Mouse (Mus musculus): ENCODE results near the gene Erbb3. TPM values are rescaled to one million over a fixed set of nuclear protein-coding genes. Genes with fewer than 3 reads are reported as not detected.
A peak's percentile ranks its signal among the peaks of the same experiment; 100 is the strongest.
"Not testable (repeated sequence)": the region's sequence is repeated elsewhere in the genome, so short reads cannot be mapped to it uniquely, and the experiment has no call there.

Gene Erbb3
- polyA plus RNA-seq (2012; fragmentation: generic; extraction: Trizol): 0.28 TPM
- long read RNA-seq, experiment 1: 0 reads
- long read RNA-seq, experiment 2, full-length matches to known transcripts: 1 of 2 reads
- long read RNA-seq, experiment 2, partial matches to known transcripts: 1 of 2 reads
- long read RNA-seq, experiment 2, other reads (novel, unspliced or antisense): 0 of 2 reads

GRCm38 (mm10) chr10:128589464-128590192 lies at the start of gene Erbb3:
Gene Erbb3, minus strand, starts transcription at chr10:128589652.
- peak within 1 kb of the TSS; percentile 57 for H3ac ChIP-seq (ENCODE audit: control insufficient read depth, insufficient read length, low read depth)
- H3K27me3 ChIP-seq (ENCODE audit: control insufficient read depth, insufficient read depth, insufficient read length): no peaks in the 10 kb centered on the region
- no peaks in the 10 kb centered on the region for H3K79me3 ChIP-seq (ENCODE audit: low read depth)
- H3K4me3 ChIP-seq (ENCODE audit: insufficient read depth, poor library complexity, severe bottlenecking): peak within 1 kb of the TSS; percentile 43
- TF ChIP-seq USF1 (IDR thresholded peaks at IDR 0.05; ENCODE audit: low read depth): no peak
- no peak for TF ChIP-seq MYOD1 (IDR thresholded peaks at IDR 0.05; ENCODE audit: control insufficient read depth, insufficient read length, low read depth)
- TF ChIP-seq CTCF (IDR thresholded peaks at IDR 0.05; ENCODE audit: control insufficient read depth, insufficient read depth, insufficient read length): no peak
- TF ChIP-seq MAX (IDR thresholded peaks at IDR 0.05): no peak
- TF ChIP-seq FOSL1 (IDR thresholded peaks at IDR 0.05; ENCODE audit: insufficient read depth, low read length, poor library complexity, severe bottlenecking): no peak
- TF ChIP-seq CEBPB (IDR thresholded peaks at IDR 0.05; ENCODE audit: low read depth): no peak
- no peak for TF ChIP-seq MYOG (IDR thresholded peaks at IDR 0.05; ENCODE audit: control insufficient read depth, extremely low read depth, insufficient read length)
- H3K79me2 ChIP-seq (ENCODE audit: control insufficient read depth, insufficient read depth): no peaks in the 10 kb centered on the region
- no peaks in the 10 kb centered on the region for H3K36me3 ChIP-seq (ENCODE audit: control insufficient read depth, insufficient read depth)

GRCm38 (mm10) chr10:128637011-128637410 lies 47.6 kb upstream of the Erbb3 start:
- no peak for TF ChIP-seq USF1 (IDR thresholded peaks at IDR 0.05; ENCODE audit: low read depth)
- no peak for TF ChIP-seq MYOD1 (IDR thresholded peaks at IDR 0.05; ENCODE audit: control insufficient read depth, insufficient read length, low read depth)
- no peak for TF ChIP-seq CEBPB (IDR thresholded peaks at IDR 0.05; ENCODE audit: low read depth)
- no peak for TF ChIP-seq CTCF (IDR thresholded peaks at IDR 0.05; ENCODE audit: control insufficient read depth, insufficient read depth, insufficient read length)
- TF ChIP-seq FOSL1 (IDR thresholded peaks at IDR 0.05; ENCODE audit: insufficient read depth, low read length, poor library complexity, severe bottlenecking): no peak
- TF ChIP-seq MYOG (IDR thresholded peaks at IDR 0.05; ENCODE audit: control insufficient read depth, extremely low read depth, insufficient read length): no peak
- TF ChIP-seq MAX (IDR thresholded peaks at IDR 0.05): no peak
- no peaks in the 10 kb centered on the region for H3K79me2 ChIP-seq (ENCODE audit: control insufficient read depth, insufficient read depth)
- no peaks in the 10 kb centered on the region for H3K36me3 ChIP-seq (ENCODE audit: control insufficient read depth, insufficient read depth)
- H3K27me3 ChIP-seq (ENCODE audit: control insufficient read depth, insufficient read depth, insufficient read length): peaks cover 16% of the 10 kb centered on the region
- no peak overlapping the region for H3K4me3 ChIP-seq (ENCODE audit: insufficient read depth, poor library complexity, severe bottlenecking)
- H3ac ChIP-seq (ENCODE audit: control insufficient read depth, insufficient read length, low read depth): no peak overlapping the region
- H3K79me3 ChIP-seq (ENCODE audit: low read depth): no peaks in the 10 kb centered on the region

- Histone ChIP-seq H3K27me3 (ENCODE audit: control insufficient read depth, insufficient read depth, insufficient read length) (peaks cover 18% of the 10 kb centered on the region), H3K79me3 (ENCODE audit: low read depth) (no peaks in the 10 kb centered on the region), H3K36me3 (ENCODE audit: control insufficient read depth, insufficient read depth) (no peaks in the 10 kb centered on the region), H3K79me2 (ENCODE audit: control insufficient read depth, insufficient read depth) (no peaks in the 10 kb centered on the region), H3K4me3 (ENCODE audit: insufficient read depth, poor library complexity, severe bottlenecking) (no peak overlapping the region), H3ac (ENCODE audit: control insufficient read depth, insufficient read length, low read depth) (no peak overlapping the region)
- TF ChIP-seq USF1 (IDR thresholded peaks at IDR 0.05; ENCODE audit: low read depth): no peak
- TF ChIP-seq MYOG (IDR thresholded peaks at IDR 0.05; ENCODE audit: control insufficient read depth, extremely low read depth, insufficient read length): no peak
- TF ChIP-seq FOSL1 (IDR thresholded peaks at IDR 0.05; ENCODE audit: insufficient read depth, low read length, poor library complexity, severe bottlenecking): no peak
- no peak for TF ChIP-seq CEBPB (IDR thresholded peaks at IDR 0.05; ENCODE audit: low read depth)
- no peak for TF ChIP-seq MAX (IDR thresholded peaks at IDR 0.05)
- no peak for TF ChIP-seq CTCF (IDR thresholded peaks at IDR 0.05; ENCODE audit: control insufficient read depth, insufficient read depth, insufficient read length)
- no peak for TF ChIP-seq MYOD1 (IDR thresholded peaks at IDR 0.05; ENCODE audit: control insufficient read depth, insufficient read length, low read depth)
Measured at GRCm38 (mm10) chr10:128636561-128636960, 47.1 kb upstream of the Erbb3 start.

- Histone ChIP-seq H3K79me2 (ENCODE audit: control insufficient read depth, insufficient read depth) (no peaks in the 10 kb centered on the region), H3K4me3 (ENCODE audit: insufficient read depth, poor library complexity, severe bottlenecking) (no peak overlapping the region), H3K36me3 (ENCODE audit: control insufficient read depth, insufficient read depth) (no peaks in the 10 kb centered on the region), H3K79me3 (ENCODE audit: low read depth) (no peaks in the 10 kb centered on the region), H3ac (ENCODE audit: control insufficient read depth, insufficient read length, low read depth) (no peak overlapping the region), H3K27me3 (ENCODE audit: control insufficient read depth, insufficient read depth, insufficient read length) (peaks cover 19% of the 10 kb centered on the region)
- TF ChIP-seq USF1 (IDR thresholded peaks at IDR 0.05; ENCODE audit: low read depth): no peak
- no peak for TF ChIP-seq MYOG (IDR thresholded peaks at IDR 0.05; ENCODE audit: control insufficient read depth, extremely low read depth, insufficient read length)
- no peak for TF ChIP-seq CEBPB (IDR thresholded peaks at IDR 0.05; ENCODE audit: low read depth)
- TF ChIP-seq CTCF (IDR thresholded peaks at IDR 0.05; ENCODE audit: control insufficient read depth, insufficient read depth, insufficient read length): no peak
- TF ChIP-seq FOSL1 (IDR thresholded peaks at IDR 0.05; ENCODE audit: insufficient read depth, low read length, poor library complexity, severe bottlenecking): no peak
- TF ChIP-seq MYOD1 (IDR thresholded peaks at IDR 0.05; ENCODE audit: control insufficient read depth, insufficient read length, low read depth): no peak
- TF ChIP-seq MAX (IDR thresholded peaks at IDR 0.05): no peak
Measured at GRCm38 (mm10) chr10:128635697-128636096, 46.2 kb upstream of the Erbb3 start.

- Histone ChIP-seq H3K79me2 (ENCODE audit: control insufficient read depth, insufficient read depth) (no peaks in the 10 kb centered on the region), H3K27me3 (ENCODE audit: control insufficient read depth, insufficient read depth, insufficient read length) (peaks cover 23% of the 10 kb centered on the region)
- TF ChIP-seq CEBPB (IDR thresholded peaks at IDR 0.05; ENCODE audit: low read depth) (no peak), MAX (IDR thresholded peaks at IDR 0.05) (no peak), CTCF (IDR thresholded peaks at IDR 0.05; ENCODE audit: control insufficient read depth, insufficient read depth, insufficient read length) (no peak), FOSL1 (IDR thresholded peaks at IDR 0.05; ENCODE audit: insufficient read depth, low read length, poor library complexity, severe bottlenecking) (no peak), MYOG (IDR thresholded peaks at IDR 0.05; ENCODE audit: control insufficient read depth, extremely low read depth, insufficient read length) (no peak), MYOD1 (IDR thresholded peaks at IDR 0.05; ENCODE audit: control insufficient read depth, insufficient read length, low read depth) (no peak), USF1 (IDR thresholded peaks at IDR 0.05; ENCODE audit: low read depth) (no peak)
Measured at GRCm38 (mm10) chr10:128631571-128631970, 42.1 kb upstream of the Erbb3 start.

GRCm38 (mm10) chr10:128630306-128630705 lies 40.9 kb upstream of the Erbb3 start:
- not testable (repeated sequence) for H3K36me3 ChIP-seq (ENCODE audit: control insufficient read depth, insufficient read depth); H3K79me3 ChIP-seq (ENCODE audit: low read depth); H3K4me3 ChIP-seq (ENCODE audit: insufficient read depth, poor library complexity, severe bottlenecking); H3ac ChIP-seq (ENCODE audit: control insufficient read depth, insufficient read length, low read depth)
- Histone ChIP-seq H3K79me2 (ENCODE audit: control insufficient read depth, insufficient read depth) (peaks cover 11% of the 10 kb centered on the region), H3K27me3 (ENCODE audit: control insufficient read depth, insufficient read depth, insufficient read length) (peaks cover 19% of the 10 kb centered on the region)

More at GRCm38 (mm10) chr10:128631571-128631970, 42.1 kb upstream of the Erbb3 start:
- H3ac ChIP-seq (ENCODE audit: control insufficient read depth, insufficient read length, low read depth): no peak overlapping the region
- no peaks in the 10 kb centered on the region for H3K79me3 ChIP-seq (ENCODE audit: low read depth)
- H3K4me3 ChIP-seq (ENCODE audit: insufficient read depth, poor library complexity, severe bottlenecking): no peak overlapping the region
- no peaks in the 10 kb centered on the region for H3K36me3 ChIP-seq (ENCODE audit: control insufficient read depth, insufficient read depth)
